Mouse (Mus musculus): ENCODE data around the gene Phldb3. TPM values are rescaled to one million over a fixed set of nuclear protein-coding genes. Genes with fewer than 3 reads are reported as not detected.

Gene Phldb3
- not detected in 2 replicates for polyA plus RNA-seq (2015; fragmentation: Nextera tagmentation; extraction: Ambion mirVana)

DNA sequence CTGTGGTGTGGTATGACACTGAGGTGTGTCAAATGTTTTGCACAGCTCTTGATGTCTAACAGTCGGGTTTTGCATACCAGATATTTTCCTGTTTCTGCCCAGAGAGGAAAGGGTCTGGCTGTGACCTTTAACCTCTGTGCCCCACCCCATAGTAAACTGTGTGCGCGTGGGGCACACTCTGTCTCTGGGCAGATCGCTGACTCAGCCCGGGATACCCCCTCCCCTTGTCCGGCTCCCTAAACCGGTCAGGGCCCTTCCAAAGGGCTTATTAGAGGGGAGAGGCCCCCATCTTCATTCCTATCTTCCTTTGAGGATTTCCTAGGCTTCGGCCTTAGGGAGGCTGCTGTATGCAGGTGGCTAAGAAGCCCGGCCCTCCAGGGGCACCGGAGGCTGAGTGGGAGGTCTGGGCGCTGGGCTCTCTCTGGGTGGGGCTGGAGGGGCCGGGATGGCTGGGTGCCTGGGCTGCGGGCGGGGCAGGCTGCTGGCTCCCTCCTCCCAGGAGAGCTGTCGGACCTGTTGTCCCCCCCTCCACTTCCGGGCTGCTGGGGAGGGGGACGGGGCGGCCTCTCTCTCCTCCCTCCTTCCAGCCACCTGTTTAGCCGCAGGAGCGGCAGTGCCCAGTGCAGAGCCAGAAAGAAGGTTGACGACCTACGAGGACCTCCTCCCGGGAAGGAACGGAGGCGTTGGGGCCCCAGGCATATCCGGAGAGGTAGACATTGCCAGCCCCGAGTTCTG, at the start of gene Phldb3:
Gene Phldb3 (plus strand): TSS at position 620 of the 735 bp plus-strand sequence.
- Histone ChIP-seq H3K9ac (ENCODE audit: low read depth, low read length) (peak within 1 kb of the TSS; percentile 33), H3K4me2 (ENCODE audit: low read length) (peak within 1 kb of the TSS; percentile 62)
- ATAC-seq = peak; percentile 1; the same call in 1 of the 2 replicates

DNA sequence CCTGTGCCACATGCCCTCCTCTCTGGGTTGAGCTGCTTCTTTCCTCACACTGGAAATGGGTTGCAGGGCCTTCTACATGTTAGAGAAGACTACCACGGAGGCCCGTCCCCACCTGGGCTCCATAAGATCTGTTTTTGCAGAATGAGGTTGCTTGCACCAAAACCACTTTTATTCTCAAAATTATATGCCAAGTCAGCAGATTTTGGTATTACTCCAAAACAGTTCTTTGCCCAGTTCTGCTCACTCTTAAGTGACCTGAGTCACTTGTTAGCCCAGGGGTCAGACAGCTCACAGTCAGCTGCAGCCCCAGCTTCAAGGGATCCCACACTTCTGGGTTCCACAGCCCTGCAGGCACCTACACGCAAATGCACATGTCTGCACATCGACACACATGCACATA, 49.1 kb upstream of the Phldb3 start:
- H3K9ac ChIP-seq (ENCODE audit: low read depth, low read length) = no peak overlapping the region
- H3K4me1 ChIP-seq (ENCODE audit: control insufficient read depth, insufficient read depth, low read depth, low read length) = no peaks in the 10 kb centered on the region
- H3K9me3 ChIP-seq (ENCODE audit: control insufficient read depth, low read length) = no peaks in the 10 kb centered on the region
- H3K36me3 ChIP-seq (ENCODE audit: control insufficient read depth, insufficient read depth, low read length) = peaks cover 10% of the 10 kb centered on the region
- no peak overlapping the region for H3K4me3 ChIP-seq (ENCODE audit: low read length)
- 95% methylated on average over 4 of the region's 4 CpGs for WGBS
- ATAC-seq = no peak
- H3K27me3 ChIP-seq (replicated peaks; ENCODE audit: control insufficient read depth, insufficient read depth, low read length) = no peaks in the 10 kb centered on the region
- no peak overlapping the region for H3K27ac ChIP-seq (ENCODE audit: low read depth, low read length)
- H3K4me2 ChIP-seq (ENCODE audit: low read length) = no peak overlapping the region

More for the DNA sequence above, at the start of gene Phldb3:
- Histone ChIP-seq H3K27me3 (replicated peaks; ENCODE audit: control insufficient read depth, insufficient read depth, low read length) (peaks cover 42% of the 10 kb centered on the region), H3K36me3 (ENCODE audit: control insufficient read depth, insufficient read depth, low read length) (no peaks in the 10 kb centered on the region; the same call in 1 of the 2 replicates), H3K27ac (ENCODE audit: low read depth, low read length) (no peak within 1 kb of the TSS), H3K9me3 (ENCODE audit: control insufficient read depth, low read length) (0 out of 2 replicates have a peak, but pooled peaks cover 2% of the 10 kb centered on the region), H3K4me1 (ENCODE audit: control insufficient read depth, insufficient read depth, low read depth, low read length) (peaks cover 15% of the 10 kb centered on the region), H3K4me3 (ENCODE audit: low read length) (peak within 1 kb of the TSS; percentile 36)
- 3% methylated on average over 23 of the region's 27 CpGs for WGBS

DNA sequence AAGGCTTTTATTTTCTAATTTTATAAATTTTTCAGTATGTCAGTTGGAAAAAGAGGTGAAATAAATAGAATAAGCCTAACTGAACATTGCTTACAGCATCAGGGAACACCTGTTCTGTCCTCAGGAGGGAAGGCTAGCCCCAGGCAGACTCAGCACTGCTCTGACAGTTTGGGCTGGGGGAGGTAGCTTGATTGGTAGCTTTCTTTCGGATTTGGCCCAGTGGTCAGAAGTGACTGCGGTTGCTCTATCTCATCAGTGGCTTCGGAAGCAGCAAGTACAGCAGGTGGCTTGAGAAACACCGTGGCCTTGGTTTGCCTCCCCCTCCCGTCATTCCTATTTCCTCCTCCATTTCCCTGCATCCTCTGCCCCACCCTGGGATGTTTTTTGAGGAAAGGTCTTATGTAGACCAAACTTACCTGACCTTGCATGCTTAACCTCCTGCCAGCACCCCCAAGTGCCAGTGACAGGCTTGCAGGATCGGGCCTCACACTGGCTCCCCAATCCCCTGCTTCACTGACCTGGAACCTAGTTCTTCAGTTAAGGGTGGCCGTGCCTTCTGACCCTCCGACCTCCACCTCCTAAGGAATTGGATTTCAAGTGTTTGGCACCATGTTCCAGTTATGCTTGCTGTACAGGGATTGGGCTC, 47.2 kb upstream of the Phldb3 start:
- 87% methylated on average over 8 of the region's 8 CpGs for WGBS
- Histone ChIP-seq H3K4me3 (ENCODE audit: low read length) (no peak overlapping the region), H3K27ac (ENCODE audit: low read depth, low read length) (no peak overlapping the region), H3K9ac (ENCODE audit: low read depth, low read length) (no peak overlapping the region), H3K4me1 (ENCODE audit: control insufficient read depth, insufficient read depth, low read depth, low read length) (no peaks in the 10 kb centered on the region), H3K9me3 (ENCODE audit: control insufficient read depth, low read length) (no peaks in the 10 kb centered on the region), H3K4me2 (ENCODE audit: low read length) (no peak overlapping the region), H3K27me3 (replicated peaks; ENCODE audit: control insufficient read depth, insufficient read depth, low read length) (no peaks in the 10 kb centered on the region), H3K36me3 (ENCODE audit: control insufficient read depth, insufficient read depth, low read length) (peaks cover 26% of the 10 kb centered on the region)
- no peak for ATAC-seq

DNA sequence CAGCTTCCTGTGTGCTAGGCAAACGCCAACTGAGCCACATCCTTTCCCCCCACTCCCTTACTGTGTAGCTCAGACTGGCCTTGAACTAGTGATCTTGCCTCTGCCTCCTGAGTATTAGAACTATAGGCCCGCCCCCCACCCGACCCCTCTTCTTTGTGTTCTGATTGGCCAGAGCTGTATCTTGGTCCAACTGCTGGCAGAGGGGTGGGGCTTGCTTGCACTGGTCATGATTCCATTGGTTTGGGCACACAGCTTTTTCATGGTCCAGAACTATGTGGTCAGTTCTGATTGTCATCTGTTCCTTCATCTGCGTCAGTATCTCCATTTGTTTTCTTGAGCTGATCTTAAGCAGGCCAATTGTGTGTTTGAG, 46.7 kb upstream of the Phldb3 start:
- H3K4me1 ChIP-seq (ENCODE audit: control insufficient read depth, insufficient read depth, low read depth, low read length) = no peaks in the 10 kb centered on the region
- no peak overlapping the region for H3K4me3 ChIP-seq (ENCODE audit: low read length)
- peaks cover 26% of the 10 kb centered on the region for H3K36me3 ChIP-seq (ENCODE audit: control insufficient read depth, insufficient read depth, low read length)
- H3K4me2 ChIP-seq (ENCODE audit: low read length) = no peak overlapping the region
- no peak overlapping the region for H3K9ac ChIP-seq (ENCODE audit: low read depth, low read length)
- H3K9me3 ChIP-seq (ENCODE audit: control insufficient read depth, low read length) = no peaks in the 10 kb centered on the region
- no peak overlapping the region for H3K27ac ChIP-seq (ENCODE audit: low read depth, low read length)
- 84% methylated on average over 4 of the region's 4 CpGs for WGBS
- no peaks in the 10 kb centered on the region for H3K27me3 ChIP-seq (replicated peaks; ENCODE audit: control insufficient read depth, insufficient read depth, low read length)
- no peak for ATAC-seq

DNA sequence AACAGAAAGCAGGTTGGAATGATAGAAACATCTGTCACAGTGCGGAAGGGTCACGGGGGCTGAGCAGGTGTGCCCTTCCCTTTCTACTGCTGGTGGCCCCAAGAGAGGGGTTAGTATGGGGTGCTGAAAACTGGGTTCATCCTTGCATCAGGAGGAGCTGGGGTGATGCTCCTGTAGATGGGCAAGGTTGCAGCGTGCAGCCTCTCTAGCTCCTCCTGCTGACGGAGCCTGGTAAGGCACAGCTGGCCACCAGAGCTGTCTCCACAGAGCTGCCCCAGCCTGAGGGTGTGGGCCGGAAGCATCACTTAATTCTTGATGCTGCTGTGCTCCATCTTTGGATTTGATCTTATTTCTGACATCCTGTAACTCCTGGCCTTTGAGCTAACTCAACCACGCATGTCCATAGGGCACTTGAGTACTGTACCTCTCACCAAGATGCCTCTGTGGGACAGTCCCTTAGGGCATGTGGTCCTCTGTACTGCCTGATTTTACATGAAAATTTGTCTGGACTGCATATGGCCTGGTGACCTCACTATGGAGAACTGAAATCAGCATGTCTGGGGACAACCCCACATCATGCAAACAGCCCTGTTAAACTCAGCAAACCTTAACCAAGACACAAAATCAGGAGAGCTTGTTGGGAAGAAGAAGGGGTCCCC, 45.8 kb upstream of the Phldb3 start:
- no peak overlapping the region for H3K9ac ChIP-seq (ENCODE audit: low read depth, low read length)
- no peaks in the 10 kb centered on the region for H3K4me1 ChIP-seq (ENCODE audit: control insufficient read depth, insufficient read depth, low read depth, low read length)
- no peak for ATAC-seq
- no peaks in the 10 kb centered on the region for H3K9me3 ChIP-seq (ENCODE audit: control insufficient read depth, low read length)
- peaks cover 26% of the 10 kb centered on the region for H3K36me3 ChIP-seq (ENCODE audit: control insufficient read depth, insufficient read depth, low read length)
- H3K27ac ChIP-seq (ENCODE audit: low read depth, low read length) = no peak overlapping the region
- no peak overlapping the region for H3K4me2 ChIP-seq (ENCODE audit: low read length)
- H3K27me3 ChIP-seq (replicated peaks; ENCODE audit: control insufficient read depth, insufficient read depth, low read length) = no peaks in the 10 kb centered on the region
- 63% methylated on average over 6 of the region's 6 CpGs for WGBS
- no peak overlapping the region for H3K4me3 ChIP-seq (ENCODE audit: low read length)

DNA sequence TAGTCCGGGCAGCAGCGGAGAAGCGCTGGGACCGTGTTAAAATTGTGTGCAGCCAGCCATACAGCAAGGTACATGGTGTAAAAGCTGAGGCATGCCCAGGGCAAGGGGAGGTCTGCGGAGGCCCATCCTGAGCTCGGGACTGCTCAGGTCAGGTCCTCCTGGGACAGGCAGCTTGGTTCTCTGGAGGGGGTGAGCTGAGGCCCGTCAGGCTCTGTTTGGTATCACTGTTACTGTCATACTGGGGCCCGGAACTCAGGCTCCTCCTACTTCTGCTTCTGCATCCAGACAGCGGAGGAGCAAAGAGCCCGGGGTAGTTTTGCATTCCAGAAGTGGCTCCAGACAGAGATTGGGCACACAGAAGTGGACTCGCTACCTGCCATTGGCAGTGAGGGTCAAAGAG, 44.9 kb upstream of the Phldb3 start:
- peaks cover 30% of the 10 kb centered on the region for H3K36me3 ChIP-seq (ENCODE audit: control insufficient read depth, insufficient read depth, low read length)
- ATAC-seq = no peak
- H3K4me2 ChIP-seq (ENCODE audit: low read length) = no peak overlapping the region
- H3K4me1 ChIP-seq (ENCODE audit: control insufficient read depth, insufficient read depth, low read depth, low read length) = no peaks in the 10 kb centered on the region
- no peaks in the 10 kb centered on the region for H3K27me3 ChIP-seq (replicated peaks; ENCODE audit: control insufficient read depth, insufficient read depth, low read length)
- no peak overlapping the region for H3K27ac ChIP-seq (ENCODE audit: low read depth, low read length)
- no peak overlapping the region for H3K9ac ChIP-seq (ENCODE audit: low read depth, low read length)
- 92% methylated on average over 11 of the region's 11 CpGs for WGBS
- no peaks in the 10 kb centered on the region for H3K9me3 ChIP-seq (ENCODE audit: control insufficient read depth, low read length)
- no peak overlapping the region for H3K4me3 ChIP-seq (ENCODE audit: low read length)

DNA sequence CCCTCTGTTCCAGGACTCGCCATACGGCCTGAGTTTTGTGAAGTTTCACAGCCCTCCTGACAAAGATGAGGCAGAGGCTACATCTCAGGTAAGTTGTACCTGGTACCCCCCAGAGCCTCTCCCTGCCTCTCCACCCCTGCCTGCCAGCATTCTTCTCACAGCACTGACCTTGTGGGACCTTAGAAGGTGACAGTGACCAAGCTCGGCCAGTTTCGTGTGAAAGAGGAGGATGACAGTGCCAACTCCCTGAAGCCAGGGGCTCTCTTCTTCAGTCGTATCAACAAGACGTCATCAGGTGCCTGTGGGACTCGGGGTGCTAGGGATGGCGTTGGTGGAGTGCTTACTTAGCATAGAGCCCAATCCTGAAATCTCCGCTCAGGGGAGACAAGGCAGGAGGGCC, 44.4 kb upstream of the Phldb3 start:
- no peak for ATAC-seq
- H3K27me3 ChIP-seq (replicated peaks; ENCODE audit: control insufficient read depth, insufficient read depth, low read length) = no peaks in the 10 kb centered on the region
- H3K9me3 ChIP-seq (ENCODE audit: control insufficient read depth, low read length) = no peaks in the 10 kb centered on the region
- no peak overlapping the region for H3K4me2 ChIP-seq (ENCODE audit: low read length)
- 95% methylated on average over 9 of the region's 9 CpGs for WGBS
- no peak overlapping the region for H3K9ac ChIP-seq (ENCODE audit: low read depth, low read length)
- H3K36me3 ChIP-seq (ENCODE audit: control insufficient read depth, insufficient read depth, low read length) = peaks cover 28% of the 10 kb centered on the region
- H3K4me1 ChIP-seq (ENCODE audit: control insufficient read depth, insufficient read depth, low read depth, low read length) = no peaks in the 10 kb centered on the region
- H3K27ac ChIP-seq (ENCODE audit: low read depth, low read length) = no peak overlapping the region
- H3K4me3 ChIP-seq (ENCODE audit: low read length) = no peak overlapping the region

DNA sequence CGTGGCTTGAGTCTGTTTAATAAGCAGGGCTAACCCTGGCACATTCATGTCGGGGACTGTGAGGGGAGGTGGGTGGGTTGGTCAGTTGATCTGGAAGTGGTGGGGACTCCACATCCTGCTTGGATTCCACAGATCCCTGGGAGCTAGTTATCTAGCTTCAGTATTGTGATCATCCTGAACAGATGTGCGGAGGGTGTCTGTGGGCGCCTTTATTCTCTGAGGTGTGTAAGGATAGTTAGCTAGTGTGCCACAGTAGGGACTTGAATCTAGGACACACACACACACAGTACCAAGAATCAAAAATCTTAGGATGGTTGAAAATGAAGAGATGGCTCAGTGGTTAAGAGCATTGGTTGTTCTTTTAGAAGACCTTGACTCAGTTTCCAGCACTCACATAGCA, 42.1 kb upstream of the Phldb3 start:
- Histone ChIP-seq H3K27me3 (replicated peaks; ENCODE audit: control insufficient read depth, insufficient read depth, low read length) (no peaks in the 10 kb centered on the region), H3K9me3 (ENCODE audit: control insufficient read depth, low read length) (no peaks in the 10 kb centered on the region), H3K4me3 (ENCODE audit: low read length) (no peak overlapping the region), H3K4me2 (ENCODE audit: low read length) (no peak overlapping the region), H3K9ac (ENCODE audit: low read depth, low read length) (no peak overlapping the region), H3K27ac (ENCODE audit: low read depth, low read length) (no peak overlapping the region), H3K4me1 (ENCODE audit: control insufficient read depth, insufficient read depth, low read depth, low read length) (no peaks in the 10 kb centered on the region), H3K36me3 (ENCODE audit: control insufficient read depth, insufficient read depth, low read length) (peaks cover 26% of the 10 kb centered on the region)
- no peak for ATAC-seq
- whole genome bisulfite sequencing = 98% methylated on average over 4 of the region's 4 CpGs

DNA sequence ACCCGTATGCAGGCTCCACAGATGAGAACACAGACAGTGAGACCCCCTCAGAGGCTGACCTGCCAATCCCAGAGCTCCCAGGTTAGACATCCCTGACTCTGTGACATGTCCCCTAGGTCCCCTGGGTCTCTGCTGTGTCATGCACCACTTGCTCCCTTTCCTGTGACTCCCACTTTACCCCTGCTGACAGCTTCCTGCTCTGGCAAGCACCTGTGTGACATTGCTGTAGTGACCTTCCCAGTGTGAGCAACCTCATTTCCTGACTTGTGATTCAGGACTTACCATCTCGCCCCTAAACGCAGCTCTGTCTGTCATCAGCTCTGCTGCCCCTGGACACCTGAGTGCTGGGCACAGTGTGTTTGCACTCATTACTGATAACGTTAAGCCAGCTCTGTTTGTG, 39.5 kb upstream of the Phldb3 start:
- peaks cover 26% of the 10 kb centered on the region for H3K36me3 ChIP-seq (ENCODE audit: control insufficient read depth, insufficient read depth, low read length)
- no peaks in the 10 kb centered on the region for H3K4me1 ChIP-seq (ENCODE audit: control insufficient read depth, insufficient read depth, low read depth, low read length)
- no peak overlapping the region for H3K4me3 ChIP-seq (ENCODE audit: low read length)
- no peaks in the 10 kb centered on the region for H3K27me3 ChIP-seq (replicated peaks; ENCODE audit: control insufficient read depth, insufficient read depth, low read length)
- no peaks in the 10 kb centered on the region for H3K9me3 ChIP-seq (ENCODE audit: control insufficient read depth, low read length)
- no peak overlapping the region for H3K9ac ChIP-seq (ENCODE audit: low read depth, low read length)
- ATAC-seq = no peak
- H3K27ac ChIP-seq (ENCODE audit: low read depth, low read length) = no peak overlapping the region
- H3K4me2 ChIP-seq (ENCODE audit: low read length) = no peak overlapping the region
- WGBS = 86% methylated on average over 4 of the region's 4 CpGs

Measured in hindbrain, embryonic 16.5 days (tissue).